Mouse (Mus musculus) layer of hippocampus, adult 11-12 months (tissue): ENCODE results near the gene Elovl6.

ENCODE experiments used
- DNase-seq: peaks from one replicate; pipeline ENCODE4 v3.0.0; 2022; ENCODE audit warnings: low spot score

The Elovl6 gene

GRCm38 (mm10) chr3:129566876-129567275 is 34.7 kb downstream of the Elovl6 start:
- DNase-seq = no peak

- DNase-seq = no peak
These were observed 36.4 kb downstream of the Elovl6 start for GRCm38 (mm10) chr3:129568506-129568905.

GRCm38 (mm10) chr3:129570989-129571388 is 38.8 kb downstream of the Elovl6 start:
- no peak for DNase-seq

GRCm38 (mm10) chr3:129571642-129572041 is 39.5 kb downstream of the Elovl6 start:
- no peak for DNase-seq

GRCm38 (mm10) chr3:129572959-129573358 is 40.8 kb downstream of the Elovl6 start:
- DNase-seq = no peak

- no peak for DNase-seq
These were observed 41.5 kb downstream of the Elovl6 start for GRCm38 (mm10) chr3:129573609-129574008.

GRCm38 (mm10) chr3:129575086-129575485 is 42.9 kb downstream of the Elovl6 start:
- no peak for DNase-seq

GRCm38 (mm10) chr3:129576522-129576921 is 44.4 kb downstream of the Elovl6 start:
- DNase-seq = no peak

GRCm38 (mm10) chr3:129578741-129579475 is 46.8 kb downstream of the Elovl6 start:
- DNase-seq = no peak

- DNase-seq = no peak
These were observed 48.9 kb downstream of the Elovl6 start for GRCm38 (mm10) chr3:129581024-129581423.

GRCm38 (mm10) chr3:129582449-129582848 is 50.3 kb downstream of the Elovl6 start:
- no peak for DNase-seq

- DNase-seq = no peak
These were observed 51.1 kb downstream of the Elovl6 start for GRCm38 (mm10) chr3:129583290-129583689.

GRCm38 (mm10) chr3:129587916-129588315 is 55.8 kb downstream of the Elovl6 start:
- DNase-seq = no peak

- DNase-seq = no peak
These were observed 56.6 kb downstream of the Elovl6 start for GRCm38 (mm10) chr3:129588753-129589152.

- no peak for DNase-seq
These were observed 57.5 kb downstream of the Elovl6 start for GRCm38 (mm10) chr3:129589705-129590104.

GRCm38 (mm10) chr3:129590548-129591226 is 58.5 kb downstream of the Elovl6 start:
- peak; percentile 74 for DNase-seq

GRCm38 (mm10) chr3:129591251-129591650 is 59.1 kb downstream of the Elovl6 start:
- no peak for DNase-seq

- DNase-seq = no peak
These were observed 59.6 kb downstream of the Elovl6 start for GRCm38 (mm10) chr3:129591761-129592160.

- DNase-seq = no peak
These were observed 60.8 kb downstream of the Elovl6 start for GRCm38 (mm10) chr3:129593001-129593400.

- DNase-seq = no peak
These were observed 61.6 kb downstream of the Elovl6 start for GRCm38 (mm10) chr3:129593735-129594134.

GRCm38 (mm10) chr3:129596098-129596497 is 63.9 kb downstream of the Elovl6 start:
- DNase-seq = no peak

GRCm38 (mm10) chr3:129602289-129602688 is 70.1 kb downstream of the Elovl6 start:
- no peak for DNase-seq

GRCm38 (mm10) chr3:129605487-129605886 is 73.3 kb downstream of the Elovl6 start:
- DNase-seq = no peak

GRCm38 (mm10) chr3:129605934-129606333 is 73.8 kb downstream of the Elovl6 start:
- DNase-seq = no peak
